Mouse (Mus musculus) MEL-GATA-1-ER (cell line): Measurements from ENCODE around the gene Sipa1l2.

Experiments used
- DNase-seq: peaks from one replicate; pipeline ENCODE4 v3.0.0-alpha.2; 2012; ENCODE audit warnings: low read depth; ENCODE audit errors: extremely low read depth

Gene Sipa1l2

GRCm38 (mm10) chr8:125369491-125370236 is 199.9 kb downstream of the Sipa1l2 start:
- no peak for DNase-seq

DNA sequence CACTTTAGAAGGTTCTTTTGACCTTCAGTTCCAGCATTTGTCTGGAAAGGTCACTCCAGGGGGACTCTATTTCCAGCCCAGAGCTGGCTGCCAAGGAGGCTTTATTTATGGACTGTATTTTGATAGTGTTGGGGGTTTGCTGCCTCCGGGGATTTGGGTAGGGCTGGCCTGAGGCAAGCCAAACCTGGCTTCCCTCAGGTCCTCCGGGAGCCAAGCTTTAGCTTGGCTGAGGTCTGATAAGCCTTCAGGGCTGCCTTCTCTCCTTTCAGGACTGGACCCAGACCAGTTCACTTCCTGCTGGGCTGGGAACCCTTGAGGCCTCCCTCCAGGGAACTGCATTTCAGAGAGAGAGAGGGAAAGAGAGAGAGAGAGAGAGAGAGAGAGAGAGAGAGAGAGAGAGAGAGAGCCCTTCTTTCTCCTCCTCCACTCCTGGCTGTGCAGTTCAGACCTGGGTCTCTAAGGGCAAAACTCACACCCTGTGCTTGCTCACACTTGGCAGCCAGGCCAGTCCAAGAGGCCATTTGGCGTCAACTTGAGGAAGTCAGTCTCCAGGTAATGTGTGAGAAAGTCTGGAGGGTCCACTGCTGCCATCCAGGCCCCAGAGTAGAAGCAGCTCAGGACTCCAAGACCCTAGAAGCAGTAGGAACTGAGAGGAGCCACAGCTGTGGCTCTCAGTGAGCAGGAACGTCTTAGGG is 201.1 kb downstream of the Sipa1l2 start:
- DNase-seq = no peak
